Mouse (Mus musculus) monocyte, adult 2 months (primary cell): ENCODE measurements at regions not wholly inside any gene's neighbourhood (a gene's known extent, or its start where the extent isn't known, plus 50 kb on each side); places are given as distances from the start of the nearest gene placed in this dataset.

ENCODE experiments used
- DNase-seq, 2 experiments: peaks; one replicate each; pipeline ENCODE4 v3.0.0; 2022; ENCODE audit warnings: low spot score in 2 of 2, low read depth in 1 of 2

DNA sequence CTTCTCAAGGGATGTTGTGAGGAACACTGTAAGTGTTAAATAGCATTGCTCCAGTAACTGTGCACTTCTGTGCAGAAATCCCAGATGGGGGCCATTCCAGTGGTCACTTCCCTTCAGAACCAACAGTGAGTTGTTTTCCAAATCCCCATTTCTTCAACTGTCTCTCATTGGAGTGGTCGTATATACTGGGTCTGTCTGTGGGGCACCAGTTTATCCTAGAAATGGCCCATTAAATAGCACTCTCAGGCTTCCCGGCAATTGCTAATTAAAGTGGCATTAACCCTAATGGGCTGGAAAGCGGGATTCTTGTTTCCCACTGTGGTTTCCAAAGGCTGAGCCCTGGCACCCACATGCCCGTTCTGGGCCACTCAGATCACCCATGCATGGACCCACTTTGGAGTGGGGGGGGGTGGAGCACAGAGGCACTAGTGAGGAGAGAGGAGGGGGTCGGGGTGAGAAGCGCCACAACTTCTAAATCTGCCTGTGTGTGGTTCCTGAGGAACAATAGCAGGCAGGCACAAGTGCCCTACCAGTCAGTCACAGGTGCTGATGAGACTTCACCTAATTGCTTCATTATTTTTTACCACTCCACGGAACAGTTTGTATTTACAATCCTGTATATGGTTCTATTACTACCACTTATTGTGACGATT is 78.1 kb downstream of the Fam204a start:
- no peak for DNase-seq

DNA sequence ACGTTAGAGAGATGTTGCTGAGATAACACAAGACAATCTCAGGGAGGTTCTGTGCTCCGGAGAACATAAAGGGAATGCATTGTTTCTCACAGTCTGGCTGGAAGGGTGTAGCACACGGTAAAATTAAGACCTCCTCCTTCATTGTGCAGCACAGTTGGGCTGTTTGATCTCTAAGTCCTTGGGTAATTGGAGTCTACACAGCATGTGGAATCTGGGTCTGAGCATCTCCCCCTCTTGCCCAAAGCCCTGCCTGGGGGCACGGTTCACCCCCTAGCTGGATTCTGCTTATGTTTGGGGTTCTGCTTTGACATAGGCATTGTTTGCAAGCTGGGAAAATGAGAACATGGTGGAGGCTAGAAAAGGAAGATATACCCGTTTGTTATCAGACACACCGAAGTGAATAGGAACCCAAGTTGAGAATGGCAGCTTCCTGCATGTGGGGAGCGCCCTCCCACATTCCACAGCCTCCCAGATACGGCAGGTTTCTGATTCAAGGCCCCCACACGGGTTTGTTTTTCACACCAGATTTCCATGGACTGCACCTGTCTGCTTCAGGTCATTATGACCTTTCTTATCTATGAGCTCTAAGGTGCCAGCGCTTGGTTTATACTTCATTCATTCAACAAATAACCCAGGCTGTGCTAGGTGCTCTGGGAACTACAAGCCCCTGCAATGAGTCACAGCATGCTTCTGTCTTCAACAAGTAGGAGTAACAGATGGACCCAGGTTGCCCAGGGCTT is 79.9 kb downstream of the Fam204a start:
- no peak for DNase-seq

DNA sequence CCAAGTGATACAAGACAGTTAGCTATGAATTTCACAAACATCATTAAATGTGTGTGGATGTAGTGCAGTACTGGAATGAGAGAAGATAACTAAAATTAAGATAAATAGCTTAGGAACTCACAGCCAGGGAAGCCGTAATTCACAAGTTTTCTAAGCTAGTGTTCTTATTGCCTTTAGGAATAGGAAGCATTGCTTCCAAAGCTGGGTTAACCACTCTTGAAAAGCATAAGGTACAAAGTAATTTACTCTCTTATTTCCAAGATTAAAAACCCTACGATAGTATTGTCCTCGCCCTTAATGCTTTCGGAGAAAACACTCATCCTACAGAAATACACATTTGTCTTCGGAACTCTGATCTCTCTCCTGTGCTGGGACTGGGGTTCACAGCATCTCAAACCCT is 81.3 kb downstream of the Fam204a start:
- DNase-seq: no peak

DNA sequence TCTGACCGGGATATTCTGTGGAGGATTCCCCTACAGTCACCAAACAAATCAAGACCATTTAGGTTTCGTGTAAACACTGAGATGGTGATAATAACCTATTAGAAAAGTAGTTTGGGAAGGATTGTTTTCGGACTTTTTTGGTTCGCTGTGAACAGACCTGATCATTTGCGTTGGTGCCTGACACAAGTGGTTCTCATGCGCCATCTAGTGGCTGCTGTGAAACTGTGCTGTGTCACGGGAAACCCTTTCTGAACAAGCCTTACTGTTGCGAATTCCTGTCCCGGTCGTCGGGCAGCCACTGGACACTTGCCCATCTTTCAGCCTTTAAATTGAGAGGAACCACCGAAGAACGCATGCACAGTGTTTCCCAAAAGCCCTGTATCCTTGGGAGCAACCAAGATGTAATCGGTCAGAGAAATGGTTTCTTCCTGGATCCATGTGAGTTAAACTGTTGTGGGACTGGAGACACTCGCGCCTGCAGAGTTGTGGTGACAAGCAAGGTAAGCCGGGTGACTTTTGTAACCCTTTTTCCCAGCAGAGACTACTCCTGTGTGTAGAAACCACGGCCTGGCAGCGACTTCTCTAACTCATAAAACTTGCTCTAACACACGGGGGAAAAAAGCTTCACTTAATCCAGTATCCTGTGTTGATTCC is 82.0 kb downstream of the Fam204a start:
- DNase-seq: peak in 1 of 2 experiments; percentile 25

DNA sequence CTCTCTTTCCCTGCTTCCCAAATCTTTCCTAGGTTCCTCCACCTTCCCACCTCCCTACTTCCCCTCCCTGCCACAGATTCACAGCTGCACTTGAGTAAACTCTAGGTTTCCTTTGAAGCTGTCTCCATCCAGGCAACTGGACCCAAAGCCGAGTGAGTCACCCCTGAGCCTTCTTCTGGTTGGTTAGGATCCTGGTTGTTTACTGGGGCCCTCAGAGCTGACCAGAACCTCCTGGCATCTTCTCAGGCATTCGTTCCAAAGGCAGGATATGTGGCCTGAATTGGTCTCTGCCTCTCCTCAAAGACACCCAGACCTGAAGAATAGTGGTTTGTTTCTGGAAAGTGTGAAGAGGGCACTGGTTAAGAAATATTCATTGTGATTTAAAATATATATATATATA is 87.6 kb downstream of the Fam204a start:
- no peak for DNase-seq

DNA sequence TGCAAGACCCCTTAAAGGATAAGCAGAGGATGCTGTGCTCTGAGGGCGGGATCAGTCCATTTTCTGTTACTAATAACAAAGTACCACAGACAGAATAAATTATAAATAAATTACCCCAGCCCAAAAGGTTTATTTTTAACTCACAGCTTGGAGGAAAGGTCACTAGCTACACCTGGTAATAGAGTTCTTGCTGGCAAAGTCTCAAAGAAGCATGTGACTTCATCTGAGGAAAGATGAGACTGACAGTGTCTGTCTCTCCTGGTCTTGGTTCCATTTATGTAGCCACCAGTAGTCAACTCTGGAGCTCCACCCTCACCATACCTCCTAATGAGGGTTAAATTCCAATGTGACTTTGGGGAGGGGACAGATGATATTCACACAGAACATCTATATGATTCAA is 90.0 kb downstream of the Fam204a start:
- DNase-seq: no peak

DNA sequence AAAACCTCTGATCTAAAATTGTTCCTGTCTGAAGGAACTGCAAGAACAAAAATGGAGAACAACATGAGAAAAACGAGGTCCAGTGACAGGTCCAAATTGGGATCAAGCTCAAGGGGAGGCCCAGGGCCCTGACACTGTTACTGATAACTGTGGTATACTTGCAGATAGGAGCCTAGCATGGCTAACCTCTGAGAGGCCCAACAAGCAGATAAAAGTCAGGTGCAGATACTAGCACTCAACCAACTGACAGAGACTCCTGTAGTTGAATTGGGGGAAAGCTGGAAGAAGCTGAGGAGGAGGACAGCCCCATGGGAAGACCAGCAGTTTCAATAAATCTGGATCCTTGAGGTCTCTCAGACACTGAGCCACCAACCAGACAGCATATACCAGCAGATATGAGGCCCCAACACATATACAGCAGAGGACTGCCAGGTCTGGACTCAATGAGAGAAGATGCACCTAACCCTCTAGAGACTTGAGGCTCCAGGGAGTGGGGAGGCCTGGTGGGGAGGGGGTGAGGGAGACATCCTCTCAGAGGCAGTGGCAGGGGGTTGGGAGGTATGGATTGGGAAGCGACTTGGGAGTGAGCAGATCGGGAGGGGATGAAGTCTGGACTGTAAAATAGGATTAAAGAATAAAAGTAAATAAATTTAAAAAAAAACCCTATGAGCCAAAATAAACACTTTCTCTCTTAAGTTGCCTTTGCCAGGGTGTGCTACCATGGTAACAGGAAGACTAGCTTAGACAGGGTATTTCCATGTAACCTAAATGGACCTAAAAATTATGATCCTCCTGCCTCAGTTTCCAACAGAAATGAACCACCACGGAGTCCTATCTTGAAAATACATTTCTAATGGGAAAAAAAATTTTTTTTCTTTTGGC is 91.8 kb downstream of the Fam204a start:
- no peak for DNase-seq

DNA sequence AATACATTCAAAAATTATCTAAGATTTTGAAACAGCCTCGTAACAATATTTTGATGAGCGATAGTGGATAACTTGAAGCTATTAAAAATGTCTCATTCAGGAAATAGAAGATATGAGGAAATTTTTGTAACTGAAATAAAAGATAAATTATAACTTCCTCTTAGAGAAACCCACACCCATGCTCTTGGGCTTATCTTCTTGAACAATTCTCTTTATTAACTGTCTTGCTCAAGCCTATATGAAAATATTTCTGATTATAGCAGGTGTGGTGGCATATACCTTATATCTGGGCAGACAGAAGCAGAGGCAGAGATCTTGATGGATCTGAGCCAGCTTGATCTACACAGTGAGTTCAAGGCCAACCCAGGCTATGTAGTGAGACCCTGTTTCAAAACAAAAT is 96.9 kb downstream of the Fam204a start:
- no peak for DNase-seq

DNA sequence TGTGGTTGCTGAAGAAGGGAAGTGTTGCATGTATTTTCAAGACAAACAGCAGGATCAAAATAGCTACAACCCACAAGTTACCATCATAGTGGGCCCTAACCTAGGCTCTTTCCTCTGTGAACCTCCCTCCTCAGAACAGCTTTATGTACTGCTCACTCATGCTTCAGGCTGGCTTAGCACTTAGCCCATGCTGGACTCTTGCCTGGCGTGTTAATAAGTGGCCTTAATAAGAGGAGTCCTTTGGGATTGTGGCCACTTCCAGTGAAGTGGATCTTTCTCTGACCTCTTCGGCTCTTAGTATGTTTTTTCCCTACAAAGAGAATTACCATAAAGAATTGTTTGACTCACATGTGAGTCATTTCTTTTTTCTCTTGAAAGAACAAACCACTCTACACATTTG is 101.9 kb downstream of the Fam204a start:
- DNase-seq: no peak

DNA sequence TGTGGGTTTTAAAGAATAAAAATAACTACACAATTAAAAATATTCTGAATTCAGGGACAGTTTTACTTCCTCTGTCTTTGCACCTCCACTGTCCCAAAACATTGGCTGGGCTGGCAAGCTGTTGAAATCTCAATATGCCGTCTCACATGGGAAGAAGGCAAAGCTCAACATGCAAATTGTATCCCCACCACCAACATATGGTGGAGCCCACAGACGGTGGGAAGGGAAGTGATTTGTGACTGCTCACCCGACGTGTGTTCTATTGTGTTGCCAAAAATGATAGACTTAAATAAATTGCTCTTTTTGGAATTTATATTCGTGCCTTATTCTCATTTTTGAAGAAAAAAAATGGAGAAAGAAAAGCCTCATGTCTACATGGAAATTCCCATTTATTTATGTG is 105.6 kb downstream of the Fam204a start:
- DNase-seq: no peak

DNA sequence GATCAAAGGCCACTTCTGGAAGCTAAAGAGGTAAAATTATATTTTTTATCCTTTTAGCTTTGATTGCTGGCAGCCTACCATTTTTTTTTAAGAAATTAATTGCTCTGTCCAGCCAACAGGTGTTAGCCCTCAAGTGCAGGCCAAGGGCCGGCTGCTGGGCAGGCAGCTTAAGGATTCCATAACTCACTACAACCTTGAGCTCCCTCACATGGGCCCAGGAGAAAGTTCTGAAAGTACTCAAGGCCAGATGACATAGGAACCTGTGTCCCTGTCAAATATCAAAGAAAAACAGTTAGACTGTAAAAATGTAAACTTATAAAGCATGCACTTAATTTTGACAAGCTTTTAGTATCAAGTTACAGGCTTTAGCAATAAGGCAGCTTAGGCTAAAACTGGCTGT is 107.5 kb downstream of the Fam204a start:
- DNase-seq: no peak

DNA sequence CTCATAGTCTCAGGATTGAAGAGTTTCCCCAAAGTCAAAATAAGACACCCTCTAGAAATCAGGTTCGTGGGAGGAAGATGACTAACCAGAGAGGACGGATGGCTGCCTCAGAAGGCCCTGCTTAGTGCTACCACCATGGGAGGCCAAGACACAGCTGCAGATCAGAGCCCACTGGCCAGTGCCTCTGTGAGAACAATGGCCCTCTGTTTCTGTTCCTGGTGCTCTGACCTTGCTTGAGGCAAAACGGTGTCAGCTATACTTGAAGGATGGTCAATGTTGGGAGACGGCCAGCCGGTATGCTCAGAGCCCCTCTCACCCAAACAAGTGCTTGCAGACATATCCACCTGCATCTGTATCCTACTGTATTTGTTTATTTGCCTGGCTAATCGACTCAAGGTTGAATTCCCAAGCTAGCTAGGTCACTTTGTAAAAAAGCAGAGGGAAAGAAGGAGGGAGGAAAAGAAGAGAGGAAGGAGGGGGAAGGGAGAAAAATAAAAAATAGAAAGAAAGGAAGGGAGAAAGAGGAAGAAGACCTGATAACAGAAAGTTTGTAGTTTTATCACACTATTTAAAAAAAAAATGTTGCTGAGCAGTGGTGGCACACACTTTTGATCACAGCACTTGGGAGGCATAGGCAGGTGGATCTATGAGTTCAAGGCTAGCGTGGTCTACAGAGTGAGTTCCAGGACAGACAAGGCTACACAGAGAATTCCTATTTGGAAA is 112.7 kb downstream of the Fam204a start:
- no peak for DNase-seq

DNA sequence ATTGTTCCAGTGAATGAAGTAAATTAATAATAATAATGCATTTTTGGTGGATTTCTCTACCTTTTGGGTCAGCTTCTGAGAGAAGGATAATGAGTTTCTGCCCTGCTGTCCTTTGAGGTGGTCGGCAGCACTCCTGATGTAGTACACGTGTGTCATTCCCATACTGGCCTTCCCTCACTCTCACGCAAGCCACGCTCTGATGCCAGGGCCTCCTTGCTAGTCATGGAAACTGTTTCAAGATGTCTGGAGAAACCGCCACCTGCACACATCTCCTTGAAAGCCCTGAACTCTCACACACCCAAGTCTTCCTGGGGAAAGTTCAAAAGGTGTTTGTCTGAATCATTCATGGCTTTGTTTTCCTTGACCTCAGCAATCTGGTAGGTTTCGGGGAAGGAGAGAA is 116.2 kb downstream of the Fam204a start:
- DNase-seq: no peak

DNA sequence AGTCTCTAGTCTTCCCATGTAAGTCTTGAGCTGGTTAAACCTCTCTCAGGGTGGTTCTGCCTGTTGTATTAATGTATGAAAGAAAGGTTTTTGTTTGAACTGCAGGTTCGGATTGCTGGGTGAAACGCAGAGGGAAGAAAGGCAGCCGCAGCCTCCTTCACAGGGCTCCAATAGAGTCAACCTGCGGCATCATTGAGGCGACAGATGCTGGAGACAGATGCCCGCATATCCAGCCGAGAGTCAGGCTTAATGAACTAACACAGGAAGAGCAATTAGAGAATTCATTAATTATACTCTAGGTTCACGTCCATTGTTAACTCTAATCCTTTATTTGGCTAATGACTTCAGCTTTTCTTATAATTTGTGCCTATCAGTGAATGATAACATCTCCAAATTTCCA is 117.0 kb downstream of the Fam204a start:
- DNase-seq: no peak

DNA sequence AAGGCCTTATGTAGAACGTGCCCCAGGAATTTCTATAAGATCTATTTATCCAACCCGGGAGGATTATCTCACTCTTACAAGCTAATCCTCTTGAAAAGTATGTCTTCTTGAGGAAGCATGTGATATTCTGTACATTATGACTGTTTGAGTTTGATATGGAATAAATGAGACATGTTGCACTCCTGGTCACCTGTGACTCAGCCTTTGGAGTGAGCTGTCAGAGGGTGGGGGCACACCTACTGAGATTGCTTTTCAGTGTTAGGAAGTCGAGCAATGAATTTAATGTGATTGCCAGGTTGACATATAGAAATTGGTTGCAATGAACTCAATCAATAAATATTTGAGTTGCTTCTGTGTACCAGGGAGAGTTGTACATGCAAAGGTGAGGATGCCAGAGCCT is 128.6 kb downstream of the Fam204a start:
- no peak for DNase-seq

DNA sequence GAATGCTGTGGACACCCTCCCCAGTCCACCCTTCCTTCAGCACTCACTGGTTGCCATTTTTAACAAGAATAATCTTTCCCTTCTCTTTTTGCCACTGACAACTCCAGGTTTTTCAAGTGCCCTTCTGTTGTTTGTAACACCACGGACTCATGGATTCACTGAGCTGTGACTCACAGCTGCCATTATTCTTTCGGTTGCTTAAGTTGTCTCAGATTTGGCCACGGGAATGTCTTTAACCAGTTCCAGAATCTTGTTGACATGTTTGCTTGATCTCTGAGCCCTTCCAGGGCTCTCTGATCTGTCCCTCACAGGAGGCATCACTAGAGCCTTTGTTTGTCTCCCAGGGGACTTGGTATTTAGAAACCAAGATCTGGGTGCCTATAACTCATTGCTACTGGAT is 131.5 kb upstream of the Rab11fip2 start:
- DNase-seq: no peak

DNA sequence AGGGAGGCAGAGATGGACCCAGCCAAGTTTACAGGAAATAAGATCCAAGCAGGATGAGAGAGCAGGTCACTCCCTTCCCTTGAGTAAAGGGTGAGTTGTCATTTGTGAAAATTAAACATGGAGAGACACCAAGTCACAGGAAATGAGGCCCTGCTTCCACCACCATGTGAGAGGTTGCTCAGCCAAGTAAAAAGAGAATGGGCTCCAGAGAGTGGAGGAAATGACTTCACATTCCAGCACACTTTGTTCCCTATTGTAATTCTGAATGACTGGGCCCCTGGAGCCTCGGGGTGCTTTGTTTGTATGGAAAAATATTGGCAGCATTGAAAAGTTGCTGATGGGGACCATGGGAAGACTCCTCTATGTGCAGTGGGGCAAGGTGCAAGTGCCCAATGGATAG is 129.9 kb upstream of the Rab11fip2 start:
- no peak for DNase-seq

DNA sequence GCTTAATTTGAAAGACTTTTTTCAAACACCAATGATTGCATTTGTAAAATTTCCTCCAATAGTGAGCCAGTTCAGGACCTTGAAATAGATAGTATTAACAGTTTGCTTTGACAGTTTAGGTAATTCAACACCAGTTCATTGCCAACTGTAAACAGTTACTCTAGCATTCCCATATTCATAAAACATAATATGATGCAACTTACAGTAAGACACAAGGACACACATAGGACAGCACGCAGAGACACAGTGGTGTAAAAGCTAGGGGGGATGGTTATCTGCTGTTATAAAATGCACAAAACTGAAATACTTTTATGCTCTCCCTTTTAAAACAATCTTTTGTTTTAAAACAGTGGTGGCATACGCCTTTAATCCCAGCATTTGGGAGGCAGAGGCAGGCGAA is 122.7 kb upstream of the Rab11fip2 start:
- DNase-seq: no peak

DNA sequence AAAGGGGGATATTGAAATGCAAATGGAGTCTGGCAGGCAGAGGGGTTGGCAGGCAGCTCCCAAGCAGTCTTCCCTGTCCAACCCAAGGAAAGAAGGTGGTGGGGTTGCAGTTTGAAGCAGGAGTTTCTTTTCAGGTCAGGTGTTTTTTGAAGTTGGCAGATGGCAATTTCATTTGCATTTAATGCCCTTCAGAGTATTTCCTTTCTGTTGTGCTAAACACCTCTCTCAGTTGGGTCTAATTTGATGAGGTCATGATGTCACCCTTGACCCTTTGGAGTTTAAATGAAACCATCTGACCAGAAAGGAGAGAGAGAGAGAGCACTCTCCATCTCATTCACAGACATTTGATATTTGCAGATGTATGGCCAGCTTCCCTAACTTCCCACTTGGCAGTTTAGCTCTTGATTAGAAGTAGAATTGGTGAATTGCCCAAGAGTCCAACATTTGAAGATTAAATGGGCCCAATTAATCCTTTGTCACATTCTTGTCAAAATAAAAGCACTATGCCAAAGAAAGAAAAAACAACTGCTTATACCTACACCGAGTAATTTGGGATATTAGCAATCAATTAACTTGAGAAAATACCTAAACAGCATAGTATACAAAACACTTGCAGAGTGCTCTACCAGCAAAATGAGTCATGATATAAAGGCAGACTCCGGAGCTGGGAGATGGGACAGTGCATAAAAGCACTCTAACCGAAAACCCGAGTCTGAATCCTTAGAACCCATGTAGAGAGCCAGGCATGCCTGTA is 111.8 kb upstream of the Rab11fip2 start:
- DNase-seq: no peak

DNA sequence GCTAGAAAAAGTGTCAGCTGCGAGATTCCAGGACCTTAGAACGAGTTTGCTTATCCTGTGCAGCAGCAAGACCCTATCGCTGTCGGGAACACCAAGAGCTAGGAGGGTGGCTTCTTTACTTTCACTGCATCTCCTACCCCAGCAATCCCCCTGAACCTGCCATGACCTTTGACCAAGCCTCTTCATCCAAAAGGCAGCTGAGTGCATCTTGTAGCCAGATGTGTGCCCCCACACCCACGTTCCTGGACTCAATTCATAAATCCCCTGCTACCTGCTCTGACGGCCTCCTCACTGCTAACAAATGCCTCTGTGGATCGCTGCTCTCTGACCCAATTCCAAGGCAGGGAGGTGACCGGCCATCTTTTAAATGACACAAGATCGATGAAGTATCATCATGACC is 107.7 kb upstream of the Rab11fip2 start:
- DNase-seq: no peak
